Mouse (Mus musculus) T-helper 2 cell (primary cell): ENCODE results near the gene Tmc7.

Source experiments
- in situ Hi-C: fragments of 300-600 bp; cut with MboI, MseI; formaldehyde crosslinking; loops from one replicate; pipeline ENCODE4 v1.15.1; 2025; ENCODE audit warnings: high pct_unique_total_duplicates

The Tmc7 gene

GRCm38 (mm10) chr7:118584257-118584907 is at the start of gene Tmc7:
Gene Tmc7 (minus strand): TSS chr7:118584736.
- in situ Hi-C loops = no loop called here

GRCm38 (mm10) chr7:118633951-118634350 is 49.4 kb upstream of the Tmc7 start:
- in situ Hi-C loops = no loop called here

GRCm38 (mm10) chr7:118633094-118633493 is 48.6 kb upstream of the Tmc7 start:
- in situ Hi-C loops = no loop called here

GRCm38 (mm10) chr7:118627550-118628298 is 43.2 kb upstream of the Tmc7 start:
- in situ Hi-C loops = no loop called here

GRCm38 (mm10) chr7:118621094-118621493 is 36.6 kb upstream of the Tmc7 start:
- in situ Hi-C loops = no loop called here

- in situ Hi-C loops = no loop called here
These were observed 35.8 kb upstream of the Tmc7 start for GRCm38 (mm10) chr7:118620243-118620906.

GRCm38 (mm10) chr7:118618104-118618503 is 33.6 kb upstream of the Tmc7 start:
- in situ Hi-C loops = no loop called here

GRCm38 (mm10) chr7:118614076-118614475 is 29.5 kb upstream of the Tmc7 start:
- in situ Hi-C loops = no loop called here

- in situ Hi-C loops = no loop called here
These were observed 27.4 kb upstream of the Tmc7 start for GRCm38 (mm10) chr7:118611933-118612332.

- in situ Hi-C loops = no loop called here
These were observed 26.7 kb upstream of the Tmc7 start for GRCm38 (mm10) chr7:118611185-118611749.

GRCm38 (mm10) chr7:118610721-118611120 is 26.2 kb upstream of the Tmc7 start:
- in situ Hi-C loops = no loop called here

GRCm38 (mm10) chr7:118609815-118610214 is 25.3 kb upstream of the Tmc7 start:
- in situ Hi-C loops = no loop called here

- in situ Hi-C loops = no loop called here
These were observed 20.3 kb upstream of the Tmc7 start for GRCm38 (mm10) chr7:118604842-118605241.

GRCm38 (mm10) chr7:118599954-118600631 is 15.6 kb upstream of the Tmc7 start:
- in situ Hi-C loops = no loop called here

- in situ Hi-C loops = no loop called here
These were observed 12.7 kb upstream of the Tmc7 start, which contains the start of gene Tmc5 for GRCm38 (mm10) chr7:118597201-118597600. Gene Tmc5 (plus strand): TSS chr7:118597297.

GRCm38 (mm10) chr7:118596271-118596670 is 11.7 kb upstream of the Tmc7 start:
- in situ Hi-C loops = no loop called here

- in situ Hi-C loops = no loop called here
These were observed 10.7 kb upstream of the Tmc7 start for GRCm38 (mm10) chr7:118595228-118595627.

- in situ Hi-C loops = no loop called here
These were observed 10.1 kb upstream of the Tmc7 start for GRCm38 (mm10) chr7:118594611-118595010.

- in situ Hi-C loops = no loop called here
These were observed 9.3 kb upstream of the Tmc7 start for GRCm38 (mm10) chr7:118593567-118594407.

- in situ Hi-C loops = no loop called here
These were observed 7.6 kb upstream of the Tmc7 start for GRCm38 (mm10) chr7:118592146-118592545.
